Mouse (Mus musculus): ENCODE measurements around the gene Spink8. TPM values are rescaled to one million over a fixed set of nuclear protein-coding genes. Genes with fewer than 3 reads are reported as not detected.
A peak's percentile ranks its signal among the peaks of the same experiment; 100 is the strongest.

The Spink8 gene
- total RNA-seq, 1 experiment from 2014 or later: not detected

- ATAC-seq (replicated peaks; ENCODE audit: insufficient number of reproducible peaks, low FRiP score, low TSS enrichment, poor library complexity, severe bottlenecking): peak; percentile 57; the same call in 1 of the 2 replicates
Measured at GRCm38 (mm10) chr9:109862397-109863044, 50.4 kb downstream of the Spink8 start.

GRCm38 (mm10) chr9:109863085-109863484, 51.0 kb downstream of the Spink8 start:
- ATAC-seq (replicated peaks; ENCODE audit: insufficient number of reproducible peaks, low FRiP score, low TSS enrichment, poor library complexity, severe bottlenecking): no peak

- ATAC-seq (replicated peaks; ENCODE audit: insufficient number of reproducible peaks, low FRiP score, low TSS enrichment, poor library complexity, severe bottlenecking): no peak
Measured at GRCm38 (mm10) chr9:109866218-109866617, 54.1 kb downstream of the Spink8 start.

GRCm38 (mm10) chr9:109870983-109871572, 59.0 kb downstream of the Spink8 start:
- no peak for ATAC-seq (replicated peaks; ENCODE audit: insufficient number of reproducible peaks, low FRiP score, low TSS enrichment, poor library complexity, severe bottlenecking)

DNA sequence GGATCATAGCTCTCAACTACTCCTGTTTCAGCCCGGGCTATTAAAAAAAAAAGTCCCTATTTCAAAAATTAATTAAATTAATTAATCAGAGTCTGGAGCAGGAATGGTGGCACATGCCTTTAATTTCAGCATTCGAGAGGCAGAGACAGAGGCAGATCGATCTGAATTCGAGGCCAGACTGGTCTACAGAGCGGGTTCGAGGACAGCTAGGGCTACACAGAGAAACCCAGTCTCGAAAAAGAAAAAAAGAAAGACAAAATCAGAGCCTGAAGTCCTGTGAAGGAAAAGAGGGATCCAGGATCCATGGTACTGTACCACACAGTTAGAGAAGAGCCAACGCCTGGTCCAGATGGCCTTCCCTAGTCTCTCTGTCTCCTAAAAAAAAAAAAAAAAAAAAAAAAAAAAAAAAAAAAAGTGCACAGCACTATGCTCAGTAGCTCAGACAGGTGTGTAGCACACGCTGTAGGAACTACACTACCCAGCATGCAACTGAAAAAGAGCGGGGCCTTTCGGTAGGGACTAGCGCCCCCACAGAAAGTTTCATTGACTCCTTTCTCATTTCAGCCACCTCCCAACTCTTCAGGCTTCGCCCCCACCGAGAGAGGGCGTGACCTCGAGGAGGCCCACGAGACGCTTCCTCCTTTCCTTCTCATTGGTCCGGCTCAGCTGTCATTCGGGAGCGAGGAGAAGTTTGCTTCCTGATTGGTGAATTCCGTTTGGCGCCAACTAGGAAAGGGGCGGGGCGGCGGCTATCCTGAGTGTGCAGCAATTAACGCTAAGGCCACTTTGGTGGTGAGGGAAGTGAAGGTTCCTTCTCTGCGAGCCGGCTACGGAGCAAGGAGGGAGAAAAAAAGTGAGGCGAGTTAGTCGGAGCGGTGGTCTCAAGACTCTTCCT, 63.0 kb downstream of the Spink8 start, which contains the start of gene Cdc25a:
Gene Cdc25a, plus strand, starts transcription at position 783 of the 895 bp plus-strand sequence.
- peak; percentile 99 for ATAC-seq (replicated peaks; ENCODE audit: insufficient number of reproducible peaks, low FRiP score, low TSS enrichment, poor library complexity, severe bottlenecking)

DNA sequence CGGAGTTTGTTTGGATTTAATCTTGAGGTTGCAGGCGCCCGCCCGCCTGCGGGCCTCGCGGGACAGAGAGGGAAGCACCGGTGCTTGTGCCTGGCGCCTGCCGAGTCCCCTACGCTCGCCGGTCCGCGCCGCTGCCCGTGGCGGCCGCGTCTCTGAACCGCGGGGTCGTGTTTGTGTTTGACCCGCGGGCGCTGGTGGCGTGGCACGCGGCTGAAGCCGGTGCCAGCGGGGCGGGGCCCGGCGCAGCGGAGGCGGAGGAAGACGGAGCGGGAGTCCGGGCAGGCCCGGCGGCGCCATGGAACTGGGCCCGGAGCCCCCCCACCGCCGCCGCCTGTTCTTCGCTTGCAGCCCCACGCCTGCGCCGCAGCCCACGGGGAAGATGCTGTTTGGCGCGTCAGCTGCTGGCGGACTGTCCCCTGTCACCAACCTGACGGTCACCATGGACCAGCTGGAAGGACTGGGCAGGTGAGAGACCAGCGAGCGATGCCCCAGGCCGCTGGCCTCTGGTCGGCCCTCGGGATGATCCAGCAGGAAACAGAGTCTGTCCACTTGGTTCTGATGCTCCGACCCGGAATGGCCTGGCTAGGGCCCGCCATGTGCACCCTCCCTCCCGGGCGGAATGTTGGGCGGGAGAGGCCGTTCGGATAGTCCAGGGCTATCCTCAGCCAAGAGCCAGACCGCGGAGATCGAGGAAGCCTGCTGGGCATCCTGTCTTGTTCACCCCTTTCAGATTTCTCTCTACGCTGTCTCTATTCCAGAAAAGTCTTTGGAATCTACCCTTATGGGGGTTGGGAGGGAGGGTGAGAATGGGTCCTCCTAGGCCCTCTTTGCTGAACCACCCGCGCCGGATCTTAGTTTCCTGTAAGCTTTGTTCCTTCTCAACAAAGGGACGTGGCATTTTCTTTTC, 63.9 kb downstream of the Spink8 start:
- ATAC-seq (replicated peaks; ENCODE audit: insufficient number of reproducible peaks, low FRiP score, low TSS enrichment, poor library complexity, severe bottlenecking): no peak; the same call in 1 of the 2 replicates

Other genes starting within 250 kb of the Spink8 start
- not detected in 3 replicates for gene Fbxw15, start 244.0 kb upstream of the Spink8 start, total RNA-seq (2017)
- not detected in 3 replicates for gene Fbxw24, start 186.2 kb upstream of the Spink8 start, total RNA-seq (2017)
- not detected in 3 replicates for gene Fbxw25, start 147.6 kb upstream of the Spink8 start, total RNA-seq (2017)
- gene Fbxw18, start 109.6 kb upstream of the Spink8 start, total RNA-seq (2017): not detected in 3 replicates
- not detected in 3 replicates for gene Fbxw26, start 66.2 kb upstream of the Spink8 start, total RNA-seq (2017)
- gene Fbxw27, start 21.6 kb upstream of the Spink8 start, total RNA-seq (2017): not detected in 3 replicates
- 1.7 to 2.1 TPM in 2 of 3 replicates, not detected in the other for gene Nme6, start 20.5 kb downstream of the Spink8 start, total RNA-seq (2017)
- not detected in 3 replicates for gene Camp, start 37.3 kb downstream of the Spink8 start, total RNA-seq (2017)
- gene Cdc25a, start 63.3 kb downstream of the Spink8 start, total RNA-seq (2017): 4.2 to 9.1 TPM (median 8.0 TPM) in 3 replicates
- gene Map4, start 119.2 kb downstream of the Spink8 start, total RNA-seq (2017): 43.2 to 82.6 TPM (median 44.6 TPM) in 3 replicates